Mouse (Mus musculus) lung, adult 2 months (tissue): Measurements from ENCODE around the gene Gm815. TPM values are rescaled to one million over a fixed set of nuclear protein-coding genes. Genes with fewer than 3 reads are reported as not detected.

Source experiments
- DNase-seq: peaks from one replicate; pipeline ENCODE4 v3.0.0; 2022
- H3K4me1 ChIP-seq: fragments of 200-500 bp; 2 replicates; pipeline ENCODE4 v1.6.1; 2011; ENCODE audit warnings: low read length; ENCODE audit not compliant: control insufficient read depth, insufficient read depth
- H3K4me3 ChIP-seq: fragments of 200-500 bp; replicated peaks from 2 replicates; pipeline ENCODE3; 2011; ENCODE audit warnings: low read depth, mild to moderate bottlenecking, control low read depth, low read length; ENCODE audit errors: extremely low read depth
- CTCF ChIP-seq: fragments of 200-500 bp; IDR thresholded peaks from 2 replicates; pipeline ENCODE4 v1.5.1; 2011; ENCODE audit warnings: mild to moderate bottlenecking, low read length, control low read depth; ENCODE audit not compliant: insufficient read depth
- POLR2A ChIP-seq: fragments of 200-500 bp; IDR thresholded peaks from 2 replicates; pipeline ENCODE4 v1.6.1; 2011; ENCODE audit warnings: low read depth, mild to moderate bottlenecking, control low read depth, low read length, borderline replicate concordance; ENCODE audit errors: extremely low read depth
- WGBS: fragments of 180-500 bp; shearing (Covaris S2); methylation state at CpG from one replicate; pipeline ENCODE4 v1.1.7; 2018; 5-methylcytosine and 5-hydroxymethylcytosine counted together
- polyA plus RNA-seq: library from polyadenylated mRNA; depleted of rRNA; stranded (reverse); fragments of >200 nt; gene quantifications from 2 replicates; pipeline ENCODE4 v1.2.3, GENCODE M21; 2012

Gm815 gene
- polyA plus RNA-seq, 1 experiment: not detected

GRCm38 (mm10) chr19:26875601-26876000 is 10.1 kb upstream of the Gm815 start:
- Histone ChIP-seq H3K4me3 (no peak overlapping the region), H3K4me1 (no peaks in the 10 kb centered on the region)
- WGBS: 93% methylated on average over 6 of the region's 6 CpGs
- TF ChIP-seq CTCF (no peak), POLR2A (no peak)
- no peak for DNase-seq

DNA sequence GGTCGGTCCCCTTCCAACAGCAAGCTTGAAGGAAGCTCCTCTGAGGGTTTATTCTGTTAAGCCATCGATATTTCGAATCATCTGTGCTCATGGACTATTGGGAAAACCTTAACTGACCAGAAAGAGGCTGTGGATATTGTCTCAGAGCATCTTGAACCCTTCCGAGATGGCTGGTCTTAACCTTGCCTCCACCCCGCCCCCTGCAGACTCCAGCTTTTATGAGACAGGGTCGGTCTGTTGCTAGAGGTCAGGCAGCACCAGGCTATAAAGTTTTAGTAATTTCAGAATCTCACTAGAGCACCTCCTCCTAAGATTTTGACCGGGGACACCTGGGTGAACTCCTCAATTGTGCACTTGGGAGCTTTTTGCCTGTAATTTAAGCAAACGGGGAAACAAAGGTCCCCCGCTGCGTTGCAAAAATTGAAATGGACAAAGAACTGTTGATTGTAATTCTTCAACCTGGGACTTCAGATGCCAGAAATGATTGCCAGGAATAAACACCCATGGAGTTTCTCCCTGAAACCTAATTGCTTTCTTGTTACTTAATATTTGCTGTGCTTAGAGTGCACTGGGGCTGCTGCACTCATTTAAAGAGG is 8.4 kb upstream of the Gm815 start:
- DNase-seq: no peak
- TF ChIP-seq POLR2A (no peak), CTCF (no peak)
- no peak overlapping the region for H3K4me3 ChIP-seq
- WGBS: 43% methylated on average over 10 of the region's 10 CpGs
- no peaks in the 10 kb centered on the region for H3K4me1 ChIP-seq

GRCm38 (mm10) chr19:26879856-26880255 is 5.8 kb upstream of the Gm815 start:
- no peak for DNase-seq
- 93% methylated on average over 4 of the region's 4 CpGs for WGBS
- H3K4me1 ChIP-seq: no peaks in the 10 kb centered on the region
- TF ChIP-seq CTCF (no peak), POLR2A (no peak)
- no peak overlapping the region for H3K4me3 ChIP-seq

DNA sequence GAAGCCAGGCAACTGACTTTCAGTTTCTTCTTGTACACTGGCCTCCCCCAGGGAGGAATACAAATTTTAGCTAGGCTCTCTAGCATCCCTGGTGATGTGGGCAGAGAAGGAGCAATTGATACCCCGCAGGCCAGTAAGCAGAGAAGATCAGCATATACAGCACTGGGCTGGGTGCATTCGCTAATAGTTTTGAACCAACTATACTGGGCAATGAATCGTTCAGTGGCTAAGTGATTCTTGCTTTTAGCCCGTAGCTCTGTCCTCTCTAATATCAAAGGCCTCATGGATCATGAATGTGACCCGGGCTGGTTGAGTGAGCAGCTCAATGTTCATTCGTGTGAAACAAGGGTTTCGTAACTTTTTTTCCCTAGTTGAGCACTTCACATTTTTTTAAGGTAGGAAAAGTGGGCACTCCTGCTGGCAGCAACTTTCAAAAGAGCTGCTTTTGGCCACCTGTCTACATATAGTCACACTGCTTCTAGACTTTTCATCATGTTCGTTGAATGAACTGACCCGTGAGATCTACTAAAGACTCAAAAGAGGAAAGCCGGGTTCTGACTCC is 3.7 kb upstream of the Gm815 start:
- Histone ChIP-seq H3K4me3 (no peak overlapping the region), H3K4me1 (no peaks in the 10 kb centered on the region)
- 70% methylated on average over 10 of the region's 10 CpGs for WGBS
- peak; percentile 11 for DNase-seq
- TF ChIP-seq POLR2A: no peak
- TF ChIP-seq CTCF: no peak

- DNase-seq: no peak
These were observed 2.5 kb downstream of the Gm815 start for GRCm38 (mm10) chr19:26888171-26888570.

GRCm38 (mm10) chr19:26891306-26891964 is 5.8 kb downstream of the Gm815 start:
- Histone ChIP-seq H3K4me1 (no peaks in the 10 kb centered on the region; the same call in 1 of the 2 replicates), H3K4me3 (no peak overlapping the region)
- no peak for TF ChIP-seq POLR2A
- TF ChIP-seq CTCF: no peak
- 26% methylated on average over 9 of the region's 9 CpGs for WGBS
- DNase-seq: peak; percentile 34

More at GRCm38 (mm10) chr19:26888171-26888570, 2.5 kb downstream of the Gm815 start:
- TF ChIP-seq CTCF (no peak), POLR2A (no peak)
- H3K4me3 ChIP-seq: no peak overlapping the region
- H3K4me1 ChIP-seq: no peaks in the 10 kb centered on the region; the same call in 1 of the 2 replicates
- 83% methylated on average over 9 of the region's 9 CpGs for WGBS

GRCm38 (mm10) chr19:26892861-26893260 is 7.2 kb downstream of the Gm815 start:
- Histone ChIP-seq H3K4me1 (no peaks in the 10 kb centered on the region; the same call in 1 of the 2 replicates), H3K4me3 (no peak overlapping the region)
- WGBS: 61% methylated on average over 5 of the region's 5 CpGs
- no peak for DNase-seq
- TF ChIP-seq POLR2A: no peak
- no peak for TF ChIP-seq CTCF

DNA sequence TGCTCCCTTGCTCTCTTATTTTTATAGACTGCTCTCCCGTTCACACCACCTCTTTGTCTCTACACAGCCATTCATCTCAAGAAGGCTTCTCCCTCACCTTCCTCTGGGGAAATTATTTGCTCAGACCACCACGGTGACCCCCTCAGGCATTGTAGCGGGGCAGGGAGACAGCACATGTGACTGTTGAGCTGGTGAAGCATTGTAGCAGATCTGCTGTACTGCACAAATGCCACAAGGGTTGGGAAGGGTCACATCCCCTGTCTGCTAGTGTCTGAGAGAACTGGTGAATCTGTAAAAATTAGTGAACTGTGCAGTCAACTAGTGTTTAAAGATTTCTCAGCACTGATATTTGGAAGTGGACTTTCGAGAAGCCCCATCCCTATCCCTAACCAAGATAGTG is 16.5 kb downstream of the Gm815 start:
- DNase-seq: no peak
- 61% methylated on average over 4 of the region's 4 CpGs for WGBS
- no peak overlapping the region for H3K4me3 ChIP-seq
- TF ChIP-seq CTCF (no peak), POLR2A (no peak)
- no peaks in the 10 kb centered on the region for H3K4me1 ChIP-seq

DNA sequence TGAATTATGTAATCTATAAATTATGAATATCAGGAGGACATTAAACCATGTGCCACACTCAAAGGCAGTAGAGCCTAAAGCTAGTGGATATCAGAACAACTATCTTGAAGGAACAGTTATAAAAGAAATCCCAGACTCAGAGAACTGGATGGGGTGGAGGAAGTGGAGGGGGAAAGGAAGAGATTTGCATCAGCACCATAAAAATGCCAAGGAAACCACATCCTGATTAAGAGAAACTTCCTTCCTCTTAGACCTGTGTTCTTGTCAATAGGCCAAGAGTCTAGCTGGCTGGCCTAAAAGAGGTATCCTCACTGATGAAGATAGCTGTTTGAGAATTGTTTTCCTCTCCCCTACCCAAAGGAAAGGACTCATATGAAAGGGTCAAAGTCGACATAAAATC is 28.6 kb downstream of the Gm815 start:
- WGBS: 31% methylated on average over 1 of the region's 1 CpGs
- Histone ChIP-seq H3K4me1 (peaks cover 4% of the 10 kb centered on the region), H3K4me3 (no peak overlapping the region)
- no peak for DNase-seq
- TF ChIP-seq POLR2A (no peak), CTCF (no peak)

- Histone ChIP-seq H3K4me1 (no peaks in the 10 kb centered on the region), H3K4me3 (no peak overlapping the region)
- TF ChIP-seq CTCF: no peak
- no peak for TF ChIP-seq POLR2A
- 57% methylated on average over 2 of the region's 2 CpGs for WGBS
- no peak for DNase-seq
These were observed 35.1 kb downstream of the Gm815 start for GRCm38 (mm10) chr19:26920816-26921215.
